Mouse (Mus musculus) adrenal gland, postnatal 14 days (tissue): ENCODE data around the gene Cadps. TPM values are rescaled to one million over a fixed set of nuclear protein-coding genes. Genes with fewer than 3 reads are reported as not detected.
"Not testable (repeated sequence)": the region's sequence is repeated elsewhere in the genome, so short reads cannot be mapped to it uniquely, and the experiment has no call there.

ENCODE experiments used
- DNase-seq: peaks from one replicate; pipeline ENCODE4 v3.0.0; 2021; ENCODE audit warnings: mixed read lengths
- total RNA-seq: library from RNA; stranded (reverse); gene quantifications from 2 replicates; pipeline ENCODE4 v1.2.3, GENCODE M21; 2021

Gene Cadps
- total RNA-seq, 1 experiment from 2014 or later, result 7.7 TPM

DNA sequence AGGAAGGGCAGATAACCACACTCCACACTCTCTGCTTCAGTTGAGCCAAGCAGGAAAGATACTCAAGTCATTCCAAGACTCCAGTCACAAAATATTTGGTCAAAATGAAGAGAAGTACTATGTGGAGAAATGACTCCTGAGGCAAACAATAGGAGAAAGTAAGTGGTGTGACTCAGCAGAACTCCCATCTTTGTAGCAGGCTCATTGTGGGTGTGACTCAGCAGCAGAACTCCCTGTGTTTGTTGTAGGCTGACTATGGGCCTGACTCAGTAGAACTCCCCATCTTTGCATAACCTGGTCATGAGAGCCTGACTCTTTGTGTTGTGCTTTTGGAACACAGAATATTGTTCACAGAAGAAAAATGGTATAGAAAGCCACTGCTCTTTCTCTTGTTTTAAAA is 231.1 kb downstream of the Cadps start:
- no peak for DNase-seq

DNA sequence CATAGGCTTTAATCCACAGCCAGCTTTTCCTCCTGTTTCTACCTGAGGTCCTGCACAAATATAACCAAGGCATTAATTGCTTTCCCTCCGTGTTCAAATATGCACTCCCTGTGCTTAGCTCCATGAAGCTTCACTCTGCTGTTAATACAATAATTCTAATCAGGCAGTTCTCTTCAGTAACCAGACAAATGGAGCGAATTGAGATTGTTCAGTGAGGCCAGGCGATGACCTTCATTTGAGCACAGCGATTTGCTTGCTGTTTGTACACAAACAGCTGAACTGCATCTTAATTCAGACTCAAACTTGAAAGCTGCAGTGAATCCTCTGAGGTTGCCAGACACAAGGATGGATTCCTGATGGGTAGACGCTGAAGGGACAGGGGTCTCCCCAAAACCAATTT is 239.3 kb downstream of the Cadps start:
- DNase-seq, result no peak

DNA sequence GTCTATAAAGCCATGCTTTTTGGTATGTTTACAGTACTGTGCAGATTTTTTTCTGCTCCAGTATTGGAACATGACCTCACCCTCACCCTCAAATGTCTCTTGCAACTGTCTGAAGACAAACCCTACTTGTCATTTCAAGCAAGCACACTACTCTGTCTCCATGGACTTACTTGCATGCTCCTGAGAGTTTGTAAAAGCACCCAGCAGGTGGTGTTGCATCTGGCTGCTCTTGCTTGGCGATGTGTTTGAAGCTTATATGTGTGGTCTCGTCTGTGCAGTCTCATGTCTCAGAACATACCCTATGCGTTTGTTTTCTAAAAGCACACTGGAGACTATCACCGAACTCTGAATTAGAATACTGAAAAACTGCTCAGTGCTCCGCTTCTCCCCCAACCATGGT is 241.2 kb downstream of the Cadps start:
- no peak for DNase-seq

DNA sequence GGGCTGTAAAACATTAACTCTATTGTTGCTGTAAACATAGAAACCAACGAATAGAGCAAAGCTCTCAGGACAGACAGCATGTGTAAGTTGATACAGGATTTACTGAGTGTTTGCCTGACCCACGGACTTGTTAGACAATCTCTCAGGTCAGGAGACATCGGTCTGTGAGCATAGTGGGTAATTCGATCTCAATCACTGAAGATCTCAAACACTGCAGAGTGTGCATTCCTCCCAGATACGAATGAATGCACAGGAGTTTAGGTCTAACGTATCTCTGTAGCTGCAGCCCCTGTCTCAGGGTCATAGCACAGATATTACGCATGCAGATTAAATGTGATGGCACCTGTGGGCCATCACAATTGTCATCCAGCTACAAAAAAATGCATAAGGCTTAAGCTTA is 242.1 kb downstream of the Cadps start:
- no peak for DNase-seq

DNA sequence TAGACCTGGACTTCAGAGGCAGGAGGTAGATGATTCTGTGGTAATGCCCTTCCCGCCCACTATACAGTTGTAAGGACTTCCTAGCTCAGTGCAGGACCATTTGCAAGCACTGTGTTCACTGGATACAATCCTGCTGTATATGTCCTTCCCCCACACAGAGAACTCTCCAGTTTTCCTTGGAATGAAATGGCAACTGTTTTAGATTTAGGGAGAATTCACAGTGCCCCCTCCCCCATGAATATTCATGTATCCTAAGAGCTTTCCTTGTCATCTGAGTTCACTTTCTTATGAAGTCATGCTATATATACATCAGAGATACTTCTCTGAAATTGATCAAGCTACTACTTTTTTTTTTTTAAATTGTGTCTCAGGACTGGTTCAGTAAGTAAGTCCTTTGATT is 244.7 kb downstream of the Cadps start:
- DNase-seq, result no peak

DNA sequence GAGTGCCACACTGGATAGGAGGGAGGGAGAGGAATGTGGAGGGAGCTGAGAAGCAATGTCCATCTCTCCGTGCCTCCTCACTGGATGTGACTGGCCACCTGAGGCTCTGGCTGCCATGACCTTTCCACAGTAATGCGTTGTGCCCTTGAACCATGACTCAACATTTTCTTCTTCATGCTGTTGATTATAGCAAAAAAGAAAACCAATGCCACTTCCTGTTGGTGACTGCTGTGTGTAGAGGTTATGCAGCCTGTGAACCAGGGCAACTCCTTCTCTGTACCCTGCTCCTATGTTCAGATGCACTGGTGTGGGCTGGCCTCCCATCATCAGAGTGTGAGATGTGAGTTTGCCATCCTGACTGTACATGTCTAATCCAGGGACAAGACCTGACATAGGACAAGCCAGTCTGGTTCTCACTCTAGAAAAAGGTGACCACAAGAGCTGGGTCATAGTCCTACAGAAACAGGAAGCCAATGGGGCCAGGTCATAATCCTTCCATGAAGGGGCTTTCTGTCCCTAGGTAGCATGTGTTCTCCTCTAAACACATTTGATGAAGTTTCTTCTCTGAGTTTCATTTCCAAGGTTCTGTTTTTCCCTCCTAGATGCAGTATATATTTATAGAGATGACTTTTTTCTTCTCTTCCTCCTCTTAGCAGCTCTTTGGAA is 245.3 kb downstream of the Cadps start:
- DNase-seq, result peak; percentile 13

DNA sequence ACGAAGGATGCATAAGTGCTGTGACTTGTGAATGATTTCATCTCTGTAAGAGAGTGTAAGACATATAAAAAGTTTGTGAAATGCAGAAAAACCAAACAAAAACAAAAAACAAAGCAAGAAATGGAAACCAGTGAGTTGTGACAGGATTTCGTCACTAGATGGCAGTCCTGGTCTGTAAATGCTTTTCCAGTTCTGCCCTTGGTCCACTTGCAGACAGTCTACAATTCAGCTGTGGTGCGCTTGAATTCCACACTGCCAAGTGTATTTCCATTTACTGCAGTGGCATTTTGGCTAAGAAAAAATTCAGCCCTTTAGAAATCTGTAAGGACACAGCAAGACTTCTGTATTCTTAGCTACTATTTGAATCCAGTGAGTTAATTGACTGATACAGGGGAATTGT is 247.8 kb downstream of the Cadps start:
- DNase-seq, result peak; percentile 48

DNA sequence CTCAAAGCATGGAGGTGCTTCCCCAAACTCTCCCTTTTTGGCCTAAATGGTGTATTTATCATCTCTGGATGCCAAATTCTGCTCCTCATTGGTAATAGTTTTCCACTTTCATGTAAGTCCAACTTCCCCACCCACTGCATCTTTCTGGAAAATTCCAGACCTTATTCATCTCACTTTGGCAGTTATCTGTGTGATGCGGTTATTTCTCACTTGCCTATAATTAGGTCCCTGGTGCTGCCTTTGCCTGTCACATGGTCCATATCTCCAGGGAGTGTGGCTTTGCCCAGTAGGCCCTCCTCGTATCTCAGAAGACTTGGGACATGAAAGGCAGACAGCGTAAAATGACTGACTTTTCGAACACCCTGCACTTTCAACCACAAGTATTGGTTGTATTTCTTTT is 248.5 kb downstream of the Cadps start:
- DNase-seq, result no peak

DNA sequence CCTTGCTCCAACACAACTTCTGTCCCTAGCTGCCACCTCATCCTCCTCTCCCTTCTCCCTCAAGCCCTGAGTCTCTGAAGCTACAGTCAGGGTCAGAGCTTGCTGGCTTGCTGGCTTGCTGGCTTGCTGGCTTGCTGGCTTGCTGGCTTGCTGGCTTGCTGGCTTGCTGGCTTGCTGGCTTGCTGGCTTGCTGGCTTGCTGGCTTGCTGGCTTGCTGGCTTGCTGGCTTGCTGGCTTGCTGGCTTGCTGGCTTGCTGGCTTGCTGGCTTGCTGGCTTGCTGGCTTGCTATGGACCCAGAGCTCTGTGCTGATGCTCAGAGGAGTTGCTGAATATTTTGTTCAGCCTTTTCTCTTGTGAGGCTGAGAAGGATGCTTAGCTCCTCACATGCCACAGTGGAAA is 261.1 kb downstream of the Cadps start:
- not testable (repeated sequence) for DNase-seq

DNA sequence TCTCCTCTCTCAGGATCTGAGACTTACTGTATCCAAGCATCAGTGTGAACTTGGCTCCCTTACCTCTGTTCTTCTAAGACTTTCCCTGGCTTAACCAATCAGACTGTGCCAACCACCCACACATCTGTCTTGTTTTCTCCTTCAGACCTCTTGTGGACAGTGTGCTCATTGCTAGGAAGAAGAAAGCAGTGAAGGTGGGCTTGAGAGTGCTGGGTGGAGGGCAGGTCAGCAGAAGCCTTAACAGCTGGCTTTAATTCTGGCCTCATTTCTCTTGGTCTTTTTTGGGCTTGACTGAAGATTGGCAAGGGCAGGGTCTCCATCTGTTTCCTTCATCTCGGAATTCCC is 262.7 kb downstream of the Cadps start:
- no peak for DNase-seq

DNA sequence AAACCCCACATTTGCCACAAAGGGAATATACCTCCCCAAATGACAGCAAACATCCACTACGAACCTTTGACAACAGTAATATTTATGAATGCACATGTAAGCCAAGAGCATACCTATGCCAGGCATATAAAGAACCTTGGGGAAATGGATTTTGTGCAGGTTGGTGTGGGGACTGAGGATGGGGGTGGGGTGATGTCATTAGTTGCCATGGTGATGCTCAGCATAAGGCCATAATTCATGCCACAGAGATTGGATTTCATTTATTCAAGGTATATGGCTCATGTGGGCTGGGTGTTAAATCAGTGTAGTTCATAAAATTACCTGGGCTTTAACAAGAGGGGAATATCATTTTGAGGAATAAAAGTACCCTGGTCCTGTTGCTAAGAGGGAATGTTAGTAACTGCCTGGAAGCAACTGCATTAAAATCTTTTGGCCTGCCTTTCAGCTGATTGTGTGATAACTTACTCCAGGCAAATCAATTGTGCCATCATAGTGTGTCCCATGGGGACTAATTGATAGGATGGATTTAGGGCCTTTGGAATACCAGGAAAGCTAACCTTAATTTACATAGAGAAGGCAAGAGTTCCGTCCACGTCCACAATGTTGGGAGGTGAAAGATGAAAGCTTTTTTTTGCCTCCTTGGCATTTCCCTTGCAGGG is 263.2 kb downstream of the Cadps start:
- no peak for DNase-seq

DNA sequence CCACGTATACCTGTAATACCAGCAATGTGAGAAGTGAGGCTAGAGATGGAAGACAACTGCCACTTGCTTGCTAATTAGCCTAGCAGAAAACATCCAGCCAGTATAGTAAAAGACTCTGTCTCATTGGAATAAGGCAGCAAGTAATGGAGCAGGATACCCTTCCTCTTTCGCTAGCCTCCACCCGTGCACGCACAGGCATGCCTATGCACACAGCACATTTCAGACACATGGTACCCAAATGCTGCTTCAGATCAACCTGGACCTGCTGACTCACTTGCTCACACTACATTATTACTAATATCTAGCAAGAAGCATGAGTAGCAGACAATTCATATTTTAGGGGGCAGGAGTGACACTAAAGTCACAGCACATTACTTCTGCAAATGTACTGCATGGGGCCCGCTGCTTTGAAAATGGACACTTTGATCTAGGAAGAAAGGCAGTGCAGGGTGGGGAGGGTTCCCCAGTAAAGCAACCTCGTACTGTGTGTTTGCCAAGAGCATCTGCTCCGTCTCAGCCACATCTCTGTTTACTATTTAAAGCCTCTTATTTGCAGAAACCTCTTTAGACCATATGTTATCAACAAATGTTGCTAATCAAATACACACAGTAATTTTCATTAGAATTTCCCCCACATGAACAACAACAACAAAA is 263.8 kb downstream of the Cadps start:
- no peak for DNase-seq

DNA sequence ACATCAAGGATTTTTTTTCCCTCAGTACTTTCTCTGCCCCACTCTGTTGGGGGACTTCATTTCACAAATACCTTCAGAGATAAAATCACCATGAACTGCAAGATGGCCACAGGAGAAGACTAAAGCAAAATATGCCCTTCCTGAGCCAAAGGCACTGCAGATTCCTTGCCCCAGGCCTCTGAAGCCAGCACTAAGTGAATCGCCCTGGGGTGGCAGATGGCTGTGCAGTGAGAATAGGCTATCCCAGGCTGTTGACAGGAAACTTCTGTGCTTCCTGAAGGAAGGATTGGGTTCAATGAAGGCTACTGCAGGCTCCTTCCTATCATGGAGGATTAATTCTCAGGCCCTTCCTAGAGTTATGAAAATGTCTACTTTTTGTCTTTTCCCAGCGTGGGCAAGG is 268.4 kb downstream of the Cadps start:
- DNase-seq, result no peak

DNA sequence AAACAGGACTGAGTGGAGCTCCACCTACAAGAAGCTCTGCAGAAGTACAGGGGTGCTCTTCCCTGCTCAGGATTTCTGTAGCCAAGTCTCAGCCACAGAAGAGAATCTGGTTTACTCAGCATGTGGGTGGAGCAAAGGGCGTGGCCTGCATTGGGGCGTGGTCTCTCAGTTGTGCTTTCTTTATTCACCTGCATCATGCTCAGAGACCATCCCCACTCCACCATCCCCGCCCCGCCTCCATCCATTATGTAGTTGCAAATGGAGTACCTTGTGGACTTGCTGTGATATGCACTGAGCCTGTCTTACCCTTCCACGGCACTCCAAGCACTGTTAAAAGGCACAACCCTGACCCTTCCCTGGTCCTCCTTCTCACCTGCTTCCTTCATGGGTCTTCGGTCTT is 271.5 kb downstream of the Cadps start:
- no peak for DNase-seq

DNA sequence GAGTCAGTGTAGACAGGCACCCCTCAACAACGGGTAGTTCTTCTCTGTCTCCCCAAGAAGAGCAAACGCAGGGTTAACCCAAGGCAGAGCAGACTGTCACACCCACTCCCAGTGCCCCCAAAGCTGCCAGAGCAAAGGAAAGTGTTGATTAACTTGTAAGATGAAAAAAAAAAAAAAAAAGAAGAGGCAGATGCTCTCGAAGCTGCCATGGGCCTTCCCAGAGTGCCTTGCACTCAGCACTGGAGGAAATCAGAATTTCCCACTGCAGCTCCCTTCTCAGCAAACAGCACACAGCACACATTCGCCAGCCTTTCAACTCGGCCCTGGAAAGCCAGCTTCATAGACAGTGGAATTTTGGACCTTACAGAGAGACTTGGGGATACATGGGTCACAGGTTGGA is 271.9 kb downstream of the Cadps start:
- no peak for DNase-seq

DNA sequence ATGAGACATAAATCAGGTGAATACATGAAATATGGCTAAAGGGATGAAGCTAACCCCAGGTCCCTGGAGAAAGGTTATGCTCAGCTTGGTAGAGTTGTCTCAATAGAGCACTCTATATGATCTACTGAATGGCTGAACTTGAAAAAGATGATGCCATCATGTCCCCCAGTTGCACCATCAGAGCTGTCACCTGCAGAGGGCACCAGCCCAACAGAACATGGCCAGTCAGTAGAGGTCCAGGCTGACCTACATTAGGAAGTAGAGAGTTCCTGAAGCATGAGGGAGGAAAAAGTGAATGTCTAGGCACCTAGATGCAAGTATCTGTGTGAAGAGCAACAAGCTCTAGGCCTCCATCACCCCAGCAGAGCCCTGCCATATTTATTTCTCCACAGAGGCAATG is 273.6 kb downstream of the Cadps start:
- DNase-seq, result no peak

DNA sequence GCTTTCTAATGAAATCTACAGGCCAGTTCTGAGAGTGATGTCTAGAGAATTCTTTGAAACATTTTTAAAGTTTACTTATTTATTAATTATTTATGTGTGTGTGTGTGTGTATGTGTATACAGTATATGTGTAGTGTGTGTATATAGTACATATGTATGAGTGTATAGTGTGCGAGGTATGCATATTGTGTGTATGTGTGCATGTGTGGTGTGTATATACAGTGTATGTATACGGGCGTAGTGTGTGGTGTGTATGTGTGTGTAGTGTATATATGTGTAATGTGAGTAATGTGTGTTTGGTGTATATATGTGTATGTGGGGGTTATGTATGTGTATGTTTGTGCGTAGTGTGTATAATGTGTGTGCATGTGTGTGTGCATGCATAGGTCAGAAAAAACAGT is 275.4 kb downstream of the Cadps start:
- DNase-seq, result no peak

DNA sequence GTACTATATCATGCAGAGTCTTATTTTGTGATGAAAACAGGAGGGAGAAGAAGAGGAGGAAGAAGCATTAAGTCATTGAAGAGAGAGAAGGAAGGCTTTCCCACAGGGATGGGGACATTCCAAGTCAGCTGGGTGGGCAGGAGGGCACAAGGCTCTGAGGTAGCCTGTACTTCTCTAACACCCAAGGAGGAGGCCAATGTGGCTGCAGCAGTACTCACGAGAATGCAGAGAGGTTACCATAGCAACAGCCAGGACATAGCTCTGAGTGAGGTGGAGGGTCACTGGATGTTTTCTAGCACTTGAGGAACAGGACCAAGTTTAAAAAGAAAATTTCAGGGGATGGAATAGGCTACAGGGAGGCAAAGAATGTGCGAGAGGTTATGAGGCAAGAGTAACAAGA is 281.1 kb downstream of the Cadps start:
- no peak for DNase-seq

DNA sequence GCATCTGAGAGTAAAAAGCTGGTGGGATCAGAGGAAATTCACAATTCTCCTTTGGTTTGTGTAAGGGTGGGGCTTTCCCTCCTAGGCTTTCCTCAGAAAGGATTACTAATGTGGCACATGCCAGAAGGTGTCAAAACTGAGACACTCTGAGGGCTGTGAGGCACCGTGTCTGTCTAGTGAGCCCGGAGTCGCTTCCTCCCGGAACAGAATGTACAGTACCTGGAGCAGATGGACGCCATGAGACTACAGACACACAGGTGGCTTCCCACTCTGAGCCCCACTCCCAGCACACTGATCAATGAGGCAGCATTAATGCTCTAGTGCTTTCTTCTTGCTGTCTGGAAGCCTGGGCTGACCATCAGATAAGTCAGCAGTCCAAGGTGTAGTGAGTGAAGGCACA is 283.8 kb downstream of the Cadps start:
- DNase-seq, result no peak

DNA sequence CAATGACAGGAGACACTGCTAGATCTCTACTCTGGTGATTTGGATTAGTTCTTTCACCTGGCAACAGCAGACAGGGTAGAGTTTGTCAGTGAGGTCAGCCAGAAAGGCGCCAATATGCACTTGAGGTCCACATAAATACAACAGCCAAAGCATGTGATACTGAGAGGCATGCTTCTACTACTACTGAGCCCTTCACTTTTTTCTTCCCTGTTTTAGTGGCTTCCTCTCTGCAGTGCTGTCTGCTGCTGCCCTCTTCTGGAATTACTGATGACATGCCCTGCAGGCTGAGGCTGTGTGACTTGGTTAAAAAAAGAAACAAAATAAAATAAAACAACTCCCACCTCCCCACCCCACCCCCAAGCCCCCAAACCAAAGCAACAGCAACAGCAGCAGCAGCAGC is 291.8 kb downstream of the Cadps start:
- DNase-seq, result peak; percentile 39

DNA sequence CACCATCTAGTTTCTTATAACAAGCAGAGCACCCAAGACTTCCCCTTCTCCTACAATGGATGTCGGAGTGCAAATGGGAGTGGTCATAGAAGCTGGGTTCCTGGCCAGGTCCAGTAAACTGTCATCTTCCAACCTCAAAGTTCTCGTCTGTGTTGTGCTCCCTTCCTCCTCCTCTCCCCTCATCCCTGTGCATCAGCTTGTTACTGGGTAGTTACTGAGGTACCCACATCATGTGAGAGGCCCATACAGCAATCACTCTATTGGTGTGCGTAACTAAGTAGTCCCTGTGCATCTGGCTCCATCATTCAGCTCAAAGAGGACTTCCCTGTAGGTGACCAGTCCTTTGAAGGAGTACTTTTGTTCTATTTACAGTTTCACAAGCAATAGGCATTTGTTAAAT is 292.3 kb downstream of the Cadps start:
- no peak for DNase-seq

DNA sequence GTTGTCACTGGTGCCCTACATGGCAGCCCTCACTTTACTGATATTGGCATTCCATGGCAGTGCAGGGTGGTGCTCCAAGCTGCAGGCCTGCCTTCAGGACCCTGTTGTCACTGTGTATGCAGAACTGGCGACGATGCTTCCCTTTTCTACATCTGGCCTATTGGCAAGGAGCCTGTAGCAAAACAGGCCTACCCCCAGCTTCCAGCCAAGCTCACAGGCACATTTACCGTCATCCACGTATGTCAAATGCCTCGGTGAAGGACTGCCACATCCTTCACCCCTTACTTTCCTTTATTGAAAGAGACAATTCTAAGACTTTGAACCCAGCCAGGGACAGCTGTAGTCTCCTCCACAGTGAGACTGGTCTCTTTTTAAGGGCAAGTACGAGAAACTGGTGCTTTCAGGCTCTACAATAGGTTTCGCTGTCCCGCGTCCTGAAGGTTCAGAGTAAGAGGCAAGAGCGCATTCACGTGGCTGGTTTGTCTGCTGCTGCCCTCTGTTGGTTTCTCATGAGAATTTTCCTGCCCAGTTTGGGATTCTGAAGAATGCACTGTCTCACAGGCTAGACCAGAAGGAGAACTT is 292.8 kb downstream of the Cadps start:
- peak; percentile 77 for DNase-seq

DNA sequence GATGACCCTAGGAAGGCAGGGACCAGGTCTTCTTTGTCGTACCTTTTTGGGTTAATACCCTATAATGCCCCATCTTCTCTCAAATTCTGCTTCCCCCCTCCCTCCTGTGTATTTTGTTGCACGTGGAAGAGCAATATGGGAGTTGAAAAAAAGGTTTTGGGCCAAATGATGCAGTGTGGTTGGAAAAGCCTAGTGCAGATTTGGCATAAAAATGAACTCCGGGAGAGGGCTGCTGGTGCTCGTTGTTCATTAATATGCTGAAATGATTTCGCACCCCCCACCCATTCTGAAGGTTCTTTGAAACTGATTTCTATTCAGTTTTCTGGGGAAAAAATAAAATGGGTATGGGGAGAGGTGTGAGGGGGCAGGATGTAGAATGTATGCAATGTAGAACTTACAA is 295.6 kb downstream of the Cadps start:
- no peak for DNase-seq

DNA sequence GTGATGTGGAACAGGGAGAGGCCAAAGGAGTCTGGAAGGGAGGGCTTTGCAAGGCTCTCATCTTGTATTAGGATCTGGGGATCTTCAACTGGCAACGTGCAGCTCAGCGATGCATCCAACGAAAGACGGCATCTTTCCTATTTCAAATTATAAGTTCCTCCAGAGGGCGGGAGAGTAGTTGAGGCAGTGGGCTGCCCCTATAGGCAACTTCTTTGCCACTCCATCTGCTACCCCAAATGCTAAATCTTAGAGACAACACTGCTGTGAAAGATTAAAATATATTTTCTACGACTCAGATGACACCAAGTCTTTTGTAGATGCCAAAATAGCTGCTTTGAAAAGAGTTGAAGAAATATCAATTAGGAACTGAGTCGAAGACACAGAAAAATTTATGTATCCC is 315.9 kb downstream of the Cadps start:
- no peak for DNase-seq
